Mouse (Mus musculus) bone marrow macrophage, adult 2 months (primary cell): Measurements from ENCODE around the gene Ripor1. TPM values are rescaled to one million over a fixed set of nuclear protein-coding genes. Genes with fewer than 3 reads are reported as not detected.
"Not testable (repeated sequence)": the region's sequence is repeated elsewhere in the genome, so short reads cannot be mapped to it uniquely, and the experiment has no call there.

ENCODE experiments used
- H3K27ac ChIP-seq: 2 replicates; pipeline ENCODE4 v1.5.1; 2012; ENCODE audit warnings: low read depth, low read length; ENCODE audit not compliant: insufficient read depth
- H3K4me1 ChIP-seq: 2 replicates; pipeline ENCODE4 v1.6.1; 2012; ENCODE audit warnings: low read length; ENCODE audit not compliant: control insufficient read depth, insufficient read depth
- H3K4me3 ChIP-seq: 2 replicates; pipeline ENCODE4 v1.5.1; 2012; ENCODE audit warnings: mild to moderate bottlenecking, low read length, moderate library complexity; ENCODE audit not compliant: insufficient read depth
- CTCF ChIP-seq: IDR thresholded peaks from 2 replicates; pipeline ENCODE4 v1.5.1; 2012; ENCODE audit warnings: low read depth, mild to moderate bottlenecking, low read length, moderate library complexity
- POLR2A ChIP-seq: IDR thresholded peaks from 2 replicates; pipeline ENCODE4 v1.6.1; 2012; ENCODE audit warnings: mild to moderate bottlenecking, low read depth, low read length, borderline replicate concordance
- polyA plus RNA-seq: library from polyadenylated mRNA; stranded (reverse); fragments of >200 nt; gene quantifications from 2 replicates; pipeline ENCODE4 v1.2.4, GENCODE M21; 2012; ENCODE audit not compliant: missing spikeins, insufficient read depth, insufficient read length

Gene Ripor1
- polyA plus RNA-seq, 1 experiment: 17.9 TPM

GRCm38 (mm10) chr8:105574741-105575140, 30.3 kb upstream of the Ripor1 start:
- no peak overlapping the region for H3K27ac ChIP-seq
- peaks cover 20% of the 10 kb centered on the region for H3K4me1 ChIP-seq
- H3K4me3 ChIP-seq: no peak overlapping the region
- TF ChIP-seq POLR2A (no peak), CTCF (no peak)

GRCm38 (mm10) chr8:105575538-105575937, 29.5 kb upstream of the Ripor1 start:
- Histone ChIP-seq H3K27ac (no peak overlapping the region), H3K4me3 (no peak overlapping the region)

GRCm38 (mm10) chr8:105579719-105580118, 25.3 kb upstream of the Ripor1 start:
- no peaks in the 10 kb centered on the region; the same call in 1 of the 2 replicates for H3K4me1 ChIP-seq
- H3K27ac ChIP-seq: no peak overlapping the region
- no peak overlapping the region for H3K4me3 ChIP-seq
- TF ChIP-seq CTCF: no peak
- TF ChIP-seq POLR2A: no peak

More at GRCm38 (mm10) chr8:105575538-105575937, 29.5 kb upstream of the Ripor1 start:
- peaks cover 20% of the 10 kb centered on the region for H3K4me1 ChIP-seq
- TF ChIP-seq CTCF (no peak), POLR2A (no peak)

DNA sequence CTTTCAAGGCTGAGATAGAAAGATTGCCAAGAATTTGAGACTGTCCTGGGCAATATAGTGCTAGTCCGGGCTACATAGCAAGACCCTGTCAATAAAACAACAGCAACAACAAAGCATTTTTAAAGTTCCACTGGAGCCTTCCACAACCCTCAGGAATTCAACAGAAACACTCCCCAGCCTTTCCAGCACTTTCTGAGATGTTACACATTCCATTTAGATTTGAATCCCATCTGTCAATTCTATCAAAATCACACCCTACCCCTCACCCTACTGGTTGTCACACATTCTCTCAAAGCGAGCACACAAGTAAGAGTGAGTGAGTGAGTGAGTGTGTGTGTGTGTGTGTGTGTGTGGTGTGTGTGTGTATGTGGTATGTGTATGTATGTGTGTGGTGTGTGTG, 12.6 kb upstream of the Ripor1 start:
- TF ChIP-seq CTCF (no peak), POLR2A (no peak)
- H3K4me3 ChIP-seq: no peak overlapping the region
- no peak overlapping the region for H3K27ac ChIP-seq
- no peaks in the 10 kb centered on the region for H3K4me1 ChIP-seq

GRCm38 (mm10) chr8:105593859-105594258, 11.2 kb upstream of the Ripor1 start:
- Histone ChIP-seq H3K4me3 (no peak overlapping the region), H3K27ac (no peak overlapping the region), H3K4me1 (no peaks in the 10 kb centered on the region)
- no peak for TF ChIP-seq CTCF
- no peak for TF ChIP-seq POLR2A

DNA sequence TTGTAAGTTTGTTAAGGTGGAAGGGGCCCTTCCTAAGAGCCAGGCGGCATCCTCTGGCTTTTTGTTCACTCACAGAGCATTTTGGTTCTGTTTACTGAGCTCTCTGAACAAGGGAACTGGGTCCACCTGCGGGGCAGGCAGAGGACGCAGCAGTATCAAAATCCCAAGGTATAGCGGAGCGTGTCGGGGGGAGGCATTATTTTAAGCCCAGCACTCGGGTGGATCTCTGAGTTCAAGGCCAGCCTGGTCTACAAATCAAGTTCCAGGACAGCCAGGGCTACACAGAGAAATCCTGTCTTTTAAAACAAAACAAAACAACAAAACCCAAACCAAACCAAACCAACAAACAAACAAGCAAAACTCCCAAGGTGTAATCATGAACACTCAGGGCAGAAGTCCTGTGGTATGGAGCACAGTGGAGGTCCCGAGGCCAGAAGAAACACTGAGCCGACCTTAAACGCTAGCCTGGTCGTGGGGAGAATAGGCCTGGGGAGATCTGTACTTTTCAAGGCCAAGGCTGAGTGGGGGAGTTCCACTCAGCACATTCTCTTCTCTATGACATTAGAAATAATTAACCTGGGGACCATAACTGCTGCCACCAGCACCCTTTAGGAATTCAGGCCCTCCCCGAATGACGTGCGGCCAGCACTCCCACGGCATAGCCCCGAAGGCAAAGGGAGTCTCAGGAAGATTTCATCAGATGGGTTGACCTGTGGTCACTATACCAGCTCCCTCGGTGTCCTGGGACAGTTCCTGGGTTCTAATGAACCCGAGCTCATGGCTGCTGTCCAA, 10.4 kb upstream of the Ripor1 start:
- Histone ChIP-seq H3K4me3 (no peak overlapping the region), H3K4me1 (no peaks in the 10 kb centered on the region), H3K27ac (no peak overlapping the region)
- no peak for TF ChIP-seq CTCF
- TF ChIP-seq POLR2A: no peak

DNA sequence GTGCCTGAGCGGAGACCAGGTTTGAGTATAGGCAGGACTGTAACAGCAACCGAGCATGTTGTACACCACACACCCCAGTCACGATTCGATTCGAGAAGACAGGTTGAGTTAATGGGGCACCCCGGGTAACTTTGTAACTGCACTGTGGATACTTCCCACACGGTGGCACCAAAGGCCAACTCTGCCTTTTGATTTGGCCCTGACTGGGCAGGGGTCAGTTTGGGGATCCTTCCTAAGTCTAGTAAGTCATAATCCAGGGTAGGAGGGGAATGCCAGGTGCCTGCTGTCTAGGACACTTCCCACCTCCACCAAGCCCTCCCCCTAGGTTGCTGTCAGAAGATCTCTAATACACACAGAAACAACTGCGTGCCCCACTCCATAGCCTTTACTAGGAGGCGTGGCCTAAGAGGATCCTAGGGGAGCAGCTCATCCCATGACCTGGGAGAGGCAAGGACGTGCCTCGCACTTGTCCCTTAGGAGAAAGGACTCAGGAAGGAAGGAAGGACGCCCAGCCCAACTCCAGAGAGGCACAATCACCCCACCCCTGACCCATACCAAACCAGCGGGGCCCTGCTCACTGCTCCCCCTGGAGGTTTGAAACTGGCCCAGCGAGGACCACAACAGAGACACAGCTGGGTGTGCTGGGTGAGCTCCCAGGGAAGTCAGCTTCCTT, 8.6 kb upstream of the Ripor1 start:
- no peaks in the 10 kb centered on the region for H3K4me1 ChIP-seq
- H3K27ac ChIP-seq: no peak overlapping the region
- peak overlapping the region; percentile 39 for H3K4me3 ChIP-seq
- TF ChIP-seq POLR2A (no peak), CTCF (peak; percentile 95)

GRCm38 (mm10) chr8:105598777-105599176, 6.3 kb upstream of the Ripor1 start:
- no peak for TF ChIP-seq POLR2A
- TF ChIP-seq CTCF: no peak
- Histone ChIP-seq H3K4me3 (no peak overlapping the region), H3K4me1 (no peaks in the 10 kb centered on the region), H3K27ac (no peak overlapping the region)

- no peak for TF ChIP-seq CTCF
These were observed 3.8 kb upstream of the Ripor1 start for GRCm38 (mm10) chr8:105601301-105601700.

DNA sequence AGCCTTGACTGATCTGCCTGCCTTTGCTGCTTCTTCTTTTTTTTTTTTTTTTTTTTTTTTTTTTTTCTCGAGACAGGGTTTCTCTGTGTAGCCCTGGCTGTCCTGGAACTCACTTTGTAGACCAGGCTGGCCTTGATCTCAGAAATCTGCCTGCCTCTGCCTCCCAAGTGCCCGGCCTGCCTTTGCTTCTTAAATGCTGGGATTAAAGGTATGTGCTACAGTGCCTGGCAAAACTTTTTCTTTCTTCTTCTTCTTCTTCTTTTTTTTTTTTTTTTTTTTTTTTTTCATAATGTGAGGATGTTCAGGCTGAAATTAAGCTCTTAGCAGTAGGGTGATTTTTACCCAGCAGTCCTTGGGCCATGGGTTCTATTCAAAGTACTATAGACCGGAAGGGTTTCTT, 2.5 kb upstream of the Ripor1 start:
- peaks cover 12% of the 10 kb centered on the region for H3K4me1 ChIP-seq
- H3K4me3 ChIP-seq, H3K27ac ChIP-seq: not testable (repeated sequence)

More at GRCm38 (mm10) chr8:105601301-105601700, 3.8 kb upstream of the Ripor1 start:
- Histone ChIP-seq H3K4me3 (no peak overlapping the region), H3K27ac (no peak overlapping the region), H3K4me1 (0 out of 2 replicates have a peak, but pooled peaks cover 3% of the 10 kb centered on the region)
